Mouse (Mus musculus): Measurements from ENCODE around the gene Caln1.

DNA sequence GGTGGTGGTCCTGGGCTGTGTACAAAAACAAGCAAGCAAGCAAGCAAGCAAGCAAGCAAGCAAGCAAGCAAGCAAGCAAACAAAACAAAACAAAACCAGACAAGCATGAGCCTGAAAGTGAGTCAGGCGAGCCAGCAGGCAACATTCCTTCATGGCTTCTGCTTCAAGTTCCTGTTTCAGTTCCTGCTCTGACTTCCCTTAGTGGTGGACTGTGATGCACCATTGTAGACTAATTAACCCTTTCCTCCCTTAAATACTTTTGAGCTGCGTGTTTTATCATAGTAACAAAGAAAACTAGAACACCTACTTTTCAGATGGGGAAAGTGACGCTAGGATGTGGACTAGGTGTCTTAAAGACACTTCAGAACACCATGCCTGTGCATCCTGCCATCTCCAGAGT lies 244.4 kb downstream of the Caln1 start:
- no peak for TF ChIP-seq CTCF (IDR thresholded peaks at IDR 0.05; ENCODE audit: low read depth)
- TF ChIP-seq EP300 (IDR thresholded peaks at IDR 0.05; ENCODE audit: low read depth): no peak

Data from liver, embryonic 14.5 days (tissue).